Mouse (Mus musculus) T-helper 2 cell (primary cell): Measurements from ENCODE around the gene Bcl2l11.

Experiments used
- in situ Hi-C: fragments of 300-600 bp; cut with MboI, MseI; formaldehyde crosslinking; loops from one replicate; pipeline ENCODE4 v1.15.1; 2025; ENCODE audit warnings: high pct_unique_total_duplicates

The Bcl2l11 gene

DNA sequence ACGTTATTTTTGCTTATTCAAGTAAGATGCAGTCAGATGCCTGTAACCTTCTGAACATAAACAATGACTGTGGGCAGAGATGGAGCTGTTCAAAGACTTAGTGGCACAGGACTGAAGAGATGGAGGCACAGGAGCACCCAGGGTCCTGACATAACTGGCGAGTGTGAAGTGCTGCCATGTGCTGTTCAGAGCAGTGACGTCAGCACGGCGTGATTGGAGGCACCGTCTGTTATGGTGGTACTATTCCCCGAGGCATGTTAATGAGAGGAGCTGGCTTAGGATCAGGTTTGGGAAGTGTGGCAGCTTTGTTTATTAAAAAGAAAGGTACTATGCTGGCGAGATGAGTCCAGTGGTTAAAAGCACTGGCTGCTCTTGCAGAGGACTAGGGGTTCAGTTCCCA, 13.1 kb downstream of the Bcl2l11 start:
- in situ Hi-C loops, result no loop called here

DNA sequence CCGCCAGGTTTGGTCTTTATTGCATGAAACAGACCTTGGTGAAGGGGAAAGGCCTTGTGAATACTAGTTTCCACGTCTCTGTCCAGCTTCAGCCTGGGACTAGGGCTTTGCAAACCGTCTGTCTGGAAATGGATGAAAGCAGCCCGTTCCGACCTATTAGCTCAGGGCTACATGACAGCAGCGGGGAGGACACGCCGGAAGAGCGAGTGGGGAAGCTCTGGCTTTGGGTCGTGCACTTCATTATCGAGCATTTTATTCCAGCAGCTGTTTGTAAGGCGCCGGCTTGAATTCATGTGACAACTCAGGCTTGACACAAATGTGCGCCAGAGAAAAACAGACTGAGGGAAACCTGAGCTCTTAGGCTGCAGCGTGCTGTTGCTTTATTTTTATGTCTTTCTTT, 13.9 kb downstream of the Bcl2l11 start:
- in situ Hi-C loops, result no loop called here

DNA sequence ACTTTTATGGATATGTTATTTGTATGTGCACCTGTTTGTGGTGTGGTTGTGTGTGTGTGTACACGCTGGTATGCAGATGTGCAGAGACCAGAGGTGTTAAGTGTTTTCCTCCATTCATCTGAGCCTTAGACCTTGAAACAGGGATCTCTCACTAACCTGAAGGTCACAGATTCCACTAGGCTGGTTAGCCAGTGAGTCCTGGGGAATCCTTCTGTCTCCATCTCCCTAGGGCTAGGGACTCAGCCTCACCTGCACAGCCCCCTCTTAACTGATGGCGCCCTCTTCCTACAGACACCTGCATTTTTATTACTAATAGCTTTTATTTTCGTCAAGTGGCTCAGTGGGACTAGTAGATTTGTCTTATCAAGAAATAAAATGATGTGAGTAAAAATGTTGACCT, 14.3 kb downstream of the Bcl2l11 start:
- in situ Hi-C loops, result no loop called here

DNA sequence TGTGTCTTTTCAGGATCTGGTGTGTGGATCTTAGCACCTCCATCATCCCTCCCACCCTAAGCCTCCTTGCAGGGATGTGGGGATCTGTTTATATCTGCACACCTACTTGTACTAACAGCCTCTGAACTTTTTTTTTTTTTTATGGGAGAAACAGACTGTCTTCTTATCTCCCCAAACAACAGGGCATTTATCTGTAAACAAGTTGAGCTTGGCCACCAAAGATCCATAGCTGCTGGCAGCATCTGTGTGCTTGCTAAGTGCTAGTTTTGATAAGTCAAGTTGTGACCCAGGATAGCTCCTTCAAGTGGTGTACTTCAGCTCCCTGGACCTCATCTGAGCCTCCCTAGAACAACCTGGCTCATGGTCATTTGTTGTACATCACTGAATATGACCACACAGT, 18.2 kb downstream of the Bcl2l11 start:
- in situ Hi-C loops, result no loop called here

DNA sequence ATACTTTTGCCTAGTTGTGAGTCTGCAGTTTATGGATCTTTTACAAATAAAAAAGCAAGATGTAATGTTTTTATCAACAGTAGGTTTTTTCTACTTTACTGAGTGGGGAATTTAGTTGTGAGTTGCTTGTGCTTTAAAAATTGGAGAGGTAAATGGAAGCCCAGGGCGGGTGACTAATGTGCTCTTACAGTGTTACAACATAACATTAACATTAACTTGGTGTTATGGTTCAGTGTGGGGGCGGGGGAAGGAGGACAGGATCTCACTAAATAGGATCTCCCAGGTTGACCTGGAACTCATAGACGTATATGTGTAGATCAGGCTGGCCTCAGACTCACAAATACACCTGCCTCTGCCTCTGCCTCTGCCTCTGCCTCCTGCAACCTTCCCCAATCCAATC, 19.6 kb downstream of the Bcl2l11 start:
- in situ Hi-C loops, result no loop called here

DNA sequence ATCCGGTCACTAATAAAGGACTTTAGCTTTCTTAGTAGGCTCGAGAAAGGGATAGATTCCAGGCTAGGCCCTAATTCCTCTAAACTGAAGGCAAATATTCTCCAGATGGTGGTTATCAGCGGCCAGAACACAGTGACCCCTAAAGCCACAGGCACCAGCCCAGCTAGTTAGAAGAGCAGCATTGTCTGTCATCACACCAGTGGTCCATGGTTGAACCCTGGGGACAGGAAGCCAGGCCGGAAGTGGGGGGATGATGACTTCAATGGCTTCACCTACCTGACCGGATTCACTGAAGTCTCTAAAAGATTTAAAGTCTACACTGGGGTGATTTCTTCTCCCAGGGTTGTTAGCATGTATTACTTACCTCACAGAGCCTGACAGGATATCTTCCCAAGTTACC, 23.8 kb downstream of the Bcl2l11 start:
- in situ Hi-C loops, result no loop called here

DNA sequence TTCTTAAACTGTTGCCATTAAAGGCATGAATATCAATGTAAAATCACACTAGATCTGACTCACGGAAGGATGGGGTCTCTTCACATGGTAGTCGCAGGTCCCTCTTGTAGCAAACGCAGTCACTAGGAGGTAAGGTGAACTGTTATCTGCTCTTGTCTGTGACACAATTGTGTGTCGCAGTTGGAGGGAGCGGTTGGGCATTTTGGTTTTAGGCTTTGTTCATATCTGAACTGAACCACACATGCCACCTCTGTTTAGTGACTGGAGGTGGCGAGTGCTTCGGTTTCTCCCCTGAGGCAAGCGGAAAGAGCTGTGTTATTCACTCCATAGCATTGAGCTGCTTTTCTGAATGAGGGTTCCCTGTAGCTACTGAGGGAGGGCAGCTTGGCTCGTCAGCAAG, 26.4 kb downstream of the Bcl2l11 start:
- in situ Hi-C loops, result no loop called here

DNA sequence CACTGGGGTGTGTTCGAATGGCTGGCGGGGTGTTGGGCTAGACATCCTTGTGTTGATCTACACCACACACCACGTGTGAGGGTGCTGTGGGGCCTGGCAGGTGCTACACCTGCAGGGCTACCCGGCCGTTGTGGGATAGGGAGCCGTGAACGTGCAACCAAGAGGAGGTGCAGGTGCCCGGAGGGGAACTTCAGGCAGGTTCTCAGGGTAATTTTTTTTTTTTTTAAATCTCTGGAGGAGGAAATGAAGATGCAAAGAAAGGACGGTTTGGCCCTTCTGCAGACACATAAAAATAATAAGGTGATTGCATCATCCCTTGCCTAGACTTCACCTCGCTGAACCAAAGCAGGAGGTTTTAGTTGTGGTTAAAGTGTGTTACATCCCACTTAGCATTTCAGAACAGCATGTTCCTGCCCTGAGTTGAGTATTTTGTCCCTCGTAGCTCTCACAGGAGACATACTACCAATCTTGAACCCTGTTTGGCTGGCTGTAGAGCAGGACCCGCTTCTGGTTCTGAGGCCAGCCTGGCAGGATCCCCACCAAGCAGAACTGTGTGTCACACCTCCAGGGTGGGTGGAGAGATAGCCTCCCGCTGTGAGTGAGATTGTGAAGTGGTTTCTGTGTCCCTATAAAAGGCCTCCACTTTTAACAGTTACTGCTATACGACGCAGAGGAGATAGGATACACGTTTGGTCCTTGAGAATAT, 27.2 kb downstream of the Bcl2l11 start:
- in situ Hi-C loops, result no loop called here

DNA sequence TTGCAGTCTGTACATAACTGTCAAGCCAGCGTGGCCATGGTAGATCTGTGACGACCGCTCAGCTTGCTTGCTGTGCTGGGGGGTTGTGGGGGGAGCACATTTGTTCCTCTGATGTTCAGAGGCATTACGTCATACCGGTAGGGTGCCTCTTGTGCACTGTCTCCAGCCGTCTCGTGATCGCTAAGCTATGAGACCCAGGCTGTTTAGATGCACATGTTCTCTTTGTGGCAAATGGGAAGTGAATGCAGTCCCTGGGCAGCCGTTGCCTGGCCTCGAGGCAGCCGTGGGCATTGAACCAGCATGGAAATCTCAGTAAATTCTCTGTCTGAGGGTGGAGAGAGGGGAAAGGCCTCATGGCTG, 27.7 kb downstream of the Bcl2l11 start:
- in situ Hi-C loops, result no loop called here

DNA sequence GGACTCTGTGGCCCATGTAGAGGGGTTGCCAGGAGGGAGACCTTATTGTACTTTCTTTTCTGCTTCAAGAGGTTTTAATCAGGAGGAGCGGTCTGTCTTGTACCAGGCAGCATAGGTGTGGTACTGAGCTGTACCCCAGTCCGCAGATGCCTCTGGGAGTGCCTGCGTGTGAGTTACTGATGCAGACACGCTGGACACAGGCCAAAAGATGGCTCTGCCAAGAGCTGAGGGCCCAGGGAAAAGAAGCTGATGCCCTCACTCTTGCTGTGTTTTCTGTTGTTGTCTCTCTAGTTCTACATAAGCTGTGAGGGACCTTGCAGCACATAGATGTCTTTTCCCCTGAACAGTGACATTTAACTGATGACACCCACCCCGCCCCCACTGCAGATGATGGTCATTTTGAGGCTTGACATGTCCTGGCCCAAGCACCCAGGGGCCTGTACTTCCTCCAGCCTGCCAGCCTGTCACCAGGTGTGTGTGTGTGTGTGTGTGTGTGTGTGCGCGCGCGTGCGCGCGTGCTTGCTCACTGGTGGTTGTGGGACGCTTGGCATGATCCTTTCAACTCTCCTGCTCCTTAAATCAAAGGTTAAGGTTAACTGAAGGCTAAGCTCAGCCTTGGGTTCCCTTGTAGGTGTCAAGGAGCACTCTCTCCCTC, 29.7 kb downstream of the Bcl2l11 start:
- in situ Hi-C loops, result no loop called here

DNA sequence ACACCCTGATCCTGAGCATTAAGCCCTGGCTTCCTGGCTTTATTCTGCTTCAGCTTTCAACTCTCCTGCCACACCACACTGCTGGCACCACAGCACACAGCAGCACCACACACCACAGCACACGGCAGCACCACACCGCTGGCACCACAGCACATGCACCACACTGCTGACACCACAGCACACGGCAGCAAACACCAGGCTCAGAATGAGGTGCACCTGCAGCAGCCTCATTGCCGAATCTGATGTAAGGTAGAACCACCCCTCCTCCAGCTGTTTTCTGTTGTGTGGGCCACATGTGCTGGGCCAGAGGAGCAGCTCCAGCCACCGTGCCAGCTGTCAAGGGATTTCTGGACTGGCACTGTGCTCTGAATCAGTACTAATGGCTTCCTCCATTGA, 30.2 kb downstream of the Bcl2l11 start:
- in situ Hi-C loops, result no loop called here

DNA sequence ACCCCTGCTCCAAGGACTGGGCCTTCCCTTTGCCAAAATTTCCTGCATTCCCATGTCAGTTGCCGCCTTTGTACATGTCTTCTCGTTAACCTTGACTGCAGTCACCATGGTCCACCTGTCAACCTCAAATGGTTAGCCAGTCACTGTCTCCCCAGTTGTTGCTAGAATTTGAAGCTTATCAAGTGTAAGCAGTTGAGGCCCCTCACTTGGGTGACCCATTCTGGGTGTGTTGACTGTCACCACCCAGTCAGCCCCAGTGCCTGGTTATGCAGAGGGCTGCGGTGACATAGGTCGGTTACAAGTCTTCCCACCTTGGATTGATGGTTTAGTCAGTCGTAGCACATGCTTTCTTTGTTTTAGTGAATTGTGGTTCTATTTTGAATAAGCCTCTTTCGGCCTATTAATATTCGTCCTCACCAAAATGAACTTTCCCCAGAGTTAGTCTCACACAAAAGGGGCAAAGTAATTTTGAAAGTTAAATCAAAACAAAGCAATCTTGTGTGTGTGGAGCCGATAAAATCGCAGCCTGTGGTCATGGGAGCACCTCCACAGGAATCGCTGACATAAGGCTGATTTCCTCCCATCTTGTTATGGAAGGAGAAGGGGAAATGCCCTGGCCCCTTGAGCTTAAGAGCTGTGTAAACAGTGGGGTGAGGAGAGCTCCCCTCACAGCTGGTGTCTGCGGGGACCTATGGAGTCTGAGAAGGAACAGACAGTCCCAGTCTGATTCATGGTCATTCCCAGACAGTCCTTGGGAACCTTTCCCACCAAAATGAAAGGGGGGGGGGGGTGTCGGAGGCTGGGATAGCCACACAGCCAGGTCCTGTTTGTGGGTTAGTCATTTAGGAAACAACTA, 30.9 kb downstream of the Bcl2l11 start:
- in situ Hi-C loops, result no loop called here

DNA sequence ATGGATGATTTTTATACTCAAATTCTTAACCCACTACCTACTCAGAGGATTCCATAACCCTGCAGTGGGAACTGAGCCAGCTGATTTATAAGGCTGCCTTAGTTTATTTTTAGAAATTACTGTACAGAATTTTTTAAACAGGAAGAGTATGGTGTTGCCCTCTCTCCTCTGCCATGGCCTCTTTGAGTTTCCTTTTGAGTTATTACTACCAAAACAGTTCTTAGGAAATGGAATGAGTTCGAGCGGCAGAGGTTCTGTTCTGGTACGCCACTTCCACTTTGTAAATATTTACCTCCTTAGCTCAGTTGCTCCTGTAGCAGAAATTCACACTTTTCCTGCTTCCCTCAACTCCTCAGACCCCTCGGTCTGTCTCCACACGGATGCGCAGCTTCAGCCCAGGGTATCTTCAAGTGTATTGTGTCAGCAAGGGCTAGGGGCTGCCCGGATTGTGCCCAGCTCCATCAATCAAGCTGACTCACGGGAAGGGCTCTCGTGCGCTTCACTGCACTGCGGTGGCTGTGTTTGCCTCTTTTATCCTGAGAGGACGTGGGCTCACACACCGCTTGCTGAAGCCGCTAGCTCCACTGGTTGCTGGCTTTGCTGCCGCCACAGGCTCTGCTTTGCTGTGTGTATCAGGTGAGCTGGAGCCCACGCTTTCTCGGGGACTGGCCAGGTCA, 33.0 kb downstream of the Bcl2l11 start:
- in situ Hi-C loops, result no loop called here

DNA sequence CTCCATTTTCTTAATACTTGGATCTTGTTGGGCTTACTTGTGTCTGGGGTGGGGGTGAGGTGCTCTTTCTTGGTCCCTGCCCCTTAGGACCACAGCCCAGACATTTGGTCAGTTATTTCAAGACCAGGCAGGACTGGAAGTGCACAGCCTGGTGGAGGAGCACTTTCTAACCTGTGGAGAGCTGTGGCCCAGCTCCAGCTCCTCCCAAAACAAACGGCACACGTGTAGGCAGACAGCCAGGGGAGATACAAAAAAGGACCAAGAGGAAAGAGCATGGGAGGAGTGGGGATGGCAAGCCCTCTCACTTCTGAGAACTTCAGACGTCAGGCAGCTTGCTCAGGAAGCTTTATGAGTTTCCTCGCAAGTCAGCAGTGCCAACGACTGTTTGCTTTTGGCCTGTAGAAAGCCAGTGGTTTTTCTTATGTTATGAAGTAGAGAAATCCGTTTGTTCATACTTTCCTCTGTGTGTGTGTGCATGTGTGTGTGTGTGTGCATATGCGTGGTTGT, 33.8 kb downstream of the Bcl2l11 start:
- in situ Hi-C loops, result loop anchor here (5.0 kb wide), 1 partner anchor 77 kb away; no protein-coding TSS in a partner anchor

DNA sequence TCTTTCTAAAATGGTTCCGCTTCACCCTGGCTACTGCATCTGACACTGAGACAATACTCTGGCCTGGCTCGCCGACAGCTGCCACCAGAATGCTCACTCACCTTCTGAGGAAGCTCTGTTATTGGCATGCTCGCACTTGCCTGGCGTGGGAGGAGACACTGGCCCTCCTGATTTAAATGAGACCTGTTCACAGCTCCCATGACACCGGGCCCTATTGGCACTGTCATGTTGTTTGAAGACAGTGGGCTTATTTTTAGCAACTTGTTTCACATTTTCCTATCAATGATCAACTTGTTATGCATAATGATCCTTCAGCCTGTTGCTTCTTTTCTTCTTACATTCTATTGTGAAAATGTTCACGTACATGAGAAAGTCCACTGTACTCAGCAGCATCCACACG, 37.3 kb downstream of the Bcl2l11 start:
- in situ Hi-C loops, result loop anchor here (5.0 kb wide), 1 partner anchor 81 kb away; no protein-coding TSS in a partner anchor

DNA sequence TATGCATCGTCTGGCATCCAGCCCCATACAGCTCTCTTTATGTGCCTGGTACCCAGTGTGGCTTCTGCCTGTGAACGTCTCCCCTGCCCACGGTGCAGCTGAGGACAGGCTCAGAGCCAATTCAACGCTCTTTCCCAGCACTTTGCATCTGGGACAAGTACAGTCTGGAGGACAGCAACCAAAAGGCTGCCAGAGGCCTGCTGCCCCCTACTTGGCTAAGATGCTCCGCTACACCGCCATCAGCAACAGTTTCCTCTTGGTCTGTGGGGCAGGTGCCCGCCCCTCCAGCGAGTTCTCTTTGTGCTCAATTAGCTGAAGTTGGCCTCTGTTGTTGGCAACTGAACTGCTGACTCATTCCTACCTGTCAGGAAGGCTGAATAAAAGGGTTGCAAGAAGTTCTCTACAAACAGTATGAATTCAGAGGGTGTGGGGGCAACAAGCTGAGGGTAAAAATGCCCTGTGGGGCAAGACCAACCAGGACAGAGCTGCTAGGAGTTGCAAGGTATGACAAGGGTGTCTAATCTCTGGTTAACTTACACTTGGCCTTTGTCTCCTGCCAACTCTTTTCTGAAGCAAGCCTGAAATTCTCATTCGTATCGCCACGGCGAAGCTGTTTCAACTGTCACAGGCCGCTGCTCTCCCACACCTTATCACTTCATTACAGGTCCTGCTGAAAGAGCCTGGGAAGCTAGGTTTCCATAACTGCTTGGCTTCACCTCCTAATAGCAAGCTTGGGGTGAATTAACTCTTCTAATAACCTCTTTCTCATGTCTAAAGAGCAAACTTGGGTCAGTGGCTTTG, 41.0 kb downstream of the Bcl2l11 start:
- in situ Hi-C loops, result no loop called here

DNA sequence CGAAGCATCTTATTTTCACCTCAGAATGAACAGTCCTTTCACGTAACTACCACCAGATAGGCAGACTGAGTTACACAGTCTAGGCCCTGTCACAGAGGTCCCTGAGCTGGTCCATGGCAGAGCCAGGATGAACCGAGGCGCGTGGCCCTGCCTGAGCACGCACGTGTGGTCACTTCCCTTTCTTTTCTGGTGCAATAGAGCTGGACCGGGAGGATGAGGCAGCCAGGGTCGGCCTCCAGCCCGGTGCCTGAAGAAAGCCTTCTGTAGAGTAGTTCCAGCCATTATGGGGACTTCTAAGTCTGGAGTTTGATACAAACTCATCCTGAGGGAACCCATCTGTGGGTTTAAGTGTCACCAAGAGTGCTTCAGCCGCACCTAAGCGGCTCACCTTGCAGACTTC, 42.1 kb downstream of the Bcl2l11 start:
- in situ Hi-C loops, result no loop called here

DNA sequence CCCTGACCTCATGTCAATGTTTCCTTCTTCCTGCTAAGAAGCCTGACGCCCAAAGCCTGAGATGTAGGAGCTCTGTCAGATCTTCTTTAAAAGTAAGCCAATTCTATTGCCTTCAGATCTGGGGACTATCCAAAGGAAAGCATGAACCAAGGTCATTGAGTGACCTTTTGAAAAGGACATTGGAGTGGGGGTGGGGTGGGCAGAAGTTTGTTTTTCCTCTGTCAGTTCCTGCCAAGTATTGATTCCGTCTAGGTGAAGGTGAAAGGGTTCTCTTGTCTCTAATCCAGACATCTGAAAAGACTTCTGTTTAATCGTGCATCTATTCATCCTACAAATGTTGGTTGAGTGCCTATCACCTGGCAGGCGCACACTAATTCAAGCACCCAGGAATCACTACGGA, 43.6 kb downstream of the Bcl2l11 start:
- in situ Hi-C loops, result no loop called here

DNA sequence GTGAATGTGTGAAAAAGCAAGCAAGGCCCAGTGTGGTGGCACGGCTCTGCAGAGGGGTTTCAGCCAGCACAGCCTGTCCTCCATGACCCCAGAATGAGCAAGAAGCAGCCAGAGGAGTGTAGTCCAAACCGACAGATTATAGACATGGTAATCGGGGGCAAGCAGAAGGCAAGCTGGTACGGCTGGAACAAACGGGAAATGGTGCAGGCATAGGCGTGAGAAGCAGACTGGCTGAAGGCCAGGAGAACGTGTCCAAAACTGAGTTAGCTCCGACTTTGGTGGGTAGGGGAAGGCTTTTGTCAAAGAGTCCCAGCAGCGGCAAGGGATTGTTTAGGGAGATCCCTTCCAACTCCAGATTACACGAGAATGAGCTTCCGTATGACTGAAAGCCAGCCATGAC, 44.1 kb downstream of the Bcl2l11 start:
- in situ Hi-C loops, result no loop called here

DNA sequence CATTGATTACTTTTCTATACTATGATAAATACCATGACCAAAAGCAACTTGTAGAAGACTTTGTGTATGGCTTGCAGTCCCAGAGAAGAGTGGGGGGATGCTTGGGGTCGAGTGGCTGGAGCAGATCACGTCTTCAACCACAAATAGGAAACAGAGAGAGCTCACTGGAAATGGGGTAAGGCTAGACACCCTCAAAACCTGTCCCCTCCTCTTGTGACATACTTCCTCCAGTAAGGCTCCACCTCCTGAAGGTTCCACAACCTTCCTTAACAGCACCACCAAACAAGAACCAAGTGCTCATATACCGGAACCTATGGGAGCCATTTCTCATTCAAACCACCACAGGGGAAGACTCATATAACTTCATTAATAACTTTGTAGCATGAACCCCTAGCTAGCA, 44.8 kb downstream of the Bcl2l11 start:
- in situ Hi-C loops, result no loop called here

DNA sequence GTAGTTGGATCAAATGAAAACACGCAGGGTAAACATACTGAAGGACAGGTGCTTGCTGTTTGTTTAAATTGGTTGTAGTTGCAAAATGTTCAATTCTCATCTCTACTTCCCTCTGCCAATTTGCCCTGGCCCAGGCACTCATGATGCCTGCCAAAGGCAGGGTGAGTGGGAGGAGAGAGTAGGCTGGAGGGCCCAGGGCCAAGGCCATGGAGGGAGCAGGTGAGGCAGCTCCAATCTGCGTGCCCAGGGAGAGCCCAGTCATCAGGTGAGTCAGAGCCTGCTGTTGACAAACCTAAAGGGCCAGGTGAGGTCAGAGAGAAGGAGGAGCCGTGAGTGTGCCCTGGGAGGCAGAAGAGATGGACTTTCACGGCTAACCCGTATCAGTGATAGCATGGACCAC, 46.4 kb downstream of the Bcl2l11 start:
- in situ Hi-C loops, result no loop called here
